Mouse (Mus musculus) kidney, postnatal 14 days (tissue): ENCODE data around the gene Clcn2.
"Not testable (repeated sequence)": the region's sequence is repeated elsewhere in the genome, so short reads cannot be mapped to it uniquely, and the experiment has no call there.

ENCODE experiments used
- DNase-seq: peaks from one replicate; pipeline ENCODE4 v3.0.0; 2022; ENCODE audit warnings: mixed read lengths

Gene Clcn2

DNA sequence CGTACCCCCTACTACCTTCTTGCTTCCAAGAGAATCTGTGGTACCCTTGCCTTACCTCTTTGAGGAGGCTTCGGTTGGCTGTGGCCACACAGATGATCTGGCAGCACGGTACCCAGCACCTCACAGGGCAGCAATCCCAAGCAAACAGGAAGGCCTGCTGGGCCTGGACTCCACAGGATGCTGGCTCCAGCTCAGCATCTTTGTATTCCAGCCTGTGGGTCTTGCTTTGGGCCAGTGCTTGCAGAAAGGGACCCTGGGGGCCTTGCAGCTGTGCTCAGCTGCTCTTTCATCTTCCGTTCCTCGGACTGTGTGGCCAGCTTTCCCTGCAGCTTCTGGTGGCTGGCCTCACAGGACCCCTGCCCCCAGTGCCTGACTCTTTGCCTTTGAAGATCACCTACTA, 17.5 kb downstream of the Clcn2 start:
- no peak for DNase-seq

DNA sequence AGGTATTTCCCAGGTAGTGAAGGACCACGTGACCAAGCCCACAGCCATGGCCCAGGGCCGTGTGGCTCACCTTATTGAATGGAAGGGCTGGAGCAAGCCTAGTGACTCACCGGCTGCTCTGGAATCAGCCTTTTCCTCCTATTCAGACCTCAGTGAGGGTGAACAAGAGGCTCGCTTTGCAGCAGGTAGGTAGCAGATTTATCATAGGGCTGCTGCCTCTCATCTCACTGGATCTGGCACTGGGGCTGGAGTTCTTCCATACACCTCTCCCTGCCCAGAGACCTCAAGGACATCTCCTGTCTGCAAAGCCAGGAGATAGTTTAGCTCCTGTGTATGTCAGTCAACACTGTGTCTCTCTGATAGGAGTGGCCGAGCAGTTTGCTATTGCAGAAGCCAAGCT, 18.3 kb downstream of the Clcn2 start:
- no peak for DNase-seq

GRCm38 (mm10) chr16:20695622-20696323, 21.8 kb downstream of the Clcn2 start:
- DNase-seq: peak; percentile 93

- DNase-seq: peak; percentile 60
Measured at GRCm38 (mm10) chr16:20694781-20695180, 22.8 kb downstream of the Clcn2 start.

DNA sequence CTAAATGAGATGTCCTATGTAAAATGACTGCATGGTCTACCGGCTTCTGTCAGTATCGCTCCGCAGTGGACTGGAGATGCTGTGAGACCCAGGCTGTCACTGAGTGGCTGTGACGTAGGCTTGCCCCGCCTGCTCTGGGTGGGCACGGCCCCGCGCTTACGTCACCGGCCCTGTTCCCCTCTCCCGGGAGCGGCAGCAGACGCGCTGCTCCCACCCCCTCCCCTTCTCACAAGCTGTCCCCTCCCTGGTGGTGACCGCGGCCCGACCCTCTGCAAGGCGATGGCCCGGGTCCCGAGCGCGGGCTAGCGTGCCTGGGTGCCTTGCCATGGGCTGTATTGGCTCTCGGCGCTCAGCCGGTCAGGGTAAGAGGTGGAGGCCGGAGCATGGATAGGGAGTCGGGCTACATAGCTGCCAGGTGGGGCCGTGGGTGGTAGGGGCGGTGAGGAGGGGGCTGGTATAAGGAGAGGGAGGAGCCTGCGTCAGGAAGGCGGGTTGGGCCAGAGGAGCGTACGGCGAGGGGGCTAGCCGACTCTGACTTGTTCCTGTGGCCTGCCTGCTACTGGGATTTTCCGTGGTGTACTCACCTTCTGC, 24.3 kb downstream of the Clcn2 start, which contains the start of gene Fam131a:
Gene Fam131a (plus strand): TSS at position 131 of the 591 bp plus-strand sequence.
- DNase-seq: peak; percentile 94

DNA sequence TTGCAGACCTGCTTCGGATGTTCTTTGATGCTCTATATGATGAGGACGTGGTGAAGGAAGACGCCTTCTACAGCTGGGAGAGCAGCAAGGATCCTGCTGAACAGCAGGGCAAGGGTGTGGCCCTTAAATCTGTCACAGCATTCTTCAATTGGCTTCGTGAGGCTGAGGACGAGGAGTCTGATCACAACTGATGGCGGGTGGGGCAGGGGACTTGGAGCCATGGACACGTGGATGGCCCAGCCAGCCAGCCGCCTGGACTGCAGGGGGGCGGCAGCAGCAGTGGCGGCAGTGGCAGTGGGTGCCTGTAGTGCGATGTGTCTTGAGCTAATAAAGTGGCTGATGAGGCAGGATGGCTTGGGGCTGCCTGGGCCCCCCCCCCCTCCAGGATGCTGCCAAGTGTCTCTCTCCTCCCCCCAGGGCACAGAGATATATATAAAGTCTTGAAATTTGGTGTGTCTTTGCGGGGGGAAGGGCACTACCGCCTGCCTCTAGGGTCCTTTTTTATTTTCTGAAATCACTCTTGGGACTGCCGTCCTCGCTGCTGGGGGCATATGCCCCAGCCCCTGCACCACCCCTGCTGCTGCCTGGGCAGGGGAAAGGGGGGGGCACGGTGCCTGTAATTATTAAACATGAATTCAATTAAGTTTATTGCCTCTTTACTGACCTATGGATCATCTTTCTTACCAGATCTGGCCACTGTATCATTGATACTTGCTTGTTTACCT, 25.1 kb downstream of the Clcn2 start:
- no peak for DNase-seq

GRCm38 (mm10) chr16:20691617-20692016, 25.9 kb downstream of the Clcn2 start:
- DNase-seq: no peak

- DNase-seq: no peak
Measured at GRCm38 (mm10) chr16:20690774-20691173, 26.8 kb downstream of the Clcn2 start.

- peak; percentile 83 for DNase-seq
Measured at GRCm38 (mm10) chr16:20677974-20678675, 39.4 kb downstream of the Clcn2 start.

GRCm38 (mm10) chr16:20677380-20677779, 40.2 kb downstream of the Clcn2 start:
- no peak for DNase-seq

DNA sequence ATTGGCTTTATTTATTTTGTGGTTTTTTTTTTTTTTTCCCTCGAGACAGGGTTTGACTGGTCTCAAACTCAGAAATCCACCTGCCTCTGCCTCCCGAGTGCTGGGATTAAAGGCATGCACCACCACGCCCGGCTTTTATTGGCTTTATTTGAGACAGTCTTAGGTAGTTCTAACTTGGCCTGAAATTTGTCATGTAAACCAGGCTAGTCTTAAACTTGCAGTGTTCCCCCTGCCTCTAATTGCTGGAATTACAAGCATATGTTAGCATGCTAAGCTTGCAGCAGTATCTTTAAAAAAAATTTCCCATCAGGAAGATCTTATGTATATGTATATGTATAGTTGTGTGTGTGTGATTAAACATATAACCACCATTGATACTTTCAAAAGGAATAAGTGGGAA, 40.8 kb downstream of the Clcn2 start:
- DNase-seq: no peak

DNA sequence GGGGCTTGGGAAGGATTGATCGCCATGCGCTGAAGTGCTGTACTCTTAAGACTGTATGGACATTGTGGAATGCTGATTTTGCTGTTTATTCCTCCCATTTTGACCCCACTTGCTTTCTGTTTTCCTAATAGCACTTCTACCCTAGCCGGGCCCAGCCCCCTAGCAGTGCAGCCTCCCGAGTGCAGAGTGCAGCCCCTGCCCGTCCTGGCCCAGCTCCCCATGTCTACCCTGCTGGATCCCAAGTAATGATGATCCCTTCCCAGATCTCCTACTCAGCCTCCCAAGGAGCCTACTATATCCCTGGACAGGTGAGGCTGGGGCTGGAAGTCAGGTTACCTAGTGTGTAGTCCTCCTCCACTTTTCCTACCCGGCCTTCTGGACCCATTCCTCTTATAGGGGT, 42.3 kb downstream of the Clcn2 start:
- no peak for DNase-seq

- DNase-seq: peak; percentile 63
Measured at GRCm38 (mm10) chr16:20673706-20674303, 43.7 kb downstream of the Clcn2 start.

DNA sequence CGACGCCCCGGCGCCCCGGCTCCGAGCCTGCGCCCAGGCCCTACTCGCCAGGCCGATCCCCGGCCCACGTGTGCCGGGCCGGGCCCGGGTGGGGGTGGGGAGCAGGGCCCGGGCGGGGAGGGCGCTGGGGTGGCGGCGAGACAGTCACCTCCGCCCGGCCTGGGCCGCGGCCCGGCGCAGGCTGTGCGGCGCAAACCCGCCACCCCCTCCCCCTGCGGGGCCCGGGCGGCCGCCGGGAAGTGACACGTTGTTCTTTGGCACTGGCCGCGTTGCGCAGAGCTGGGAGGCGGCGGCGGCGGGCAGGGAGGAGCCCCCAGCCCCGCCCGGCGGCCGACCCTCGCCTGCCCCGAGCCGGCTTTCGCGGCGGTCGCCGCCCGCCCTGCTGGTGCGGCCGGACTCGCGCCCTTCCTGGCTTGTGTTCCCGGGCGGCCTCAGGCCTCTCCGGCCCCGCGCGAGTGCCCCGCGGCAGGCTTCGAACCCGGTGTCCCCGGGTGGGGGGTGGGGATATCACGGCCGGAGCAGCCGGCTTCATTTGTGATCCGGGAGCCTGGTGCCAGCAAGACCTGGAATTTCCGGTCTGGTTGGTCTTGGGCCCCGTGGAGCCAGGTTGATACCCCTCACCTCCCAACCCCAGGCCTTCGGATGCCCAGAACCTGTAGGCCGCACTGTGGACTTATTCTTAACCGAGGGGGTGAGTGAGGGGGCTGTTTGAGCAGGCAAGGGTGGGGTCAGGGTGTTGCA, 44.4 kb downstream of the Clcn2 start:
- peak; percentile 80 for DNase-seq

DNA sequence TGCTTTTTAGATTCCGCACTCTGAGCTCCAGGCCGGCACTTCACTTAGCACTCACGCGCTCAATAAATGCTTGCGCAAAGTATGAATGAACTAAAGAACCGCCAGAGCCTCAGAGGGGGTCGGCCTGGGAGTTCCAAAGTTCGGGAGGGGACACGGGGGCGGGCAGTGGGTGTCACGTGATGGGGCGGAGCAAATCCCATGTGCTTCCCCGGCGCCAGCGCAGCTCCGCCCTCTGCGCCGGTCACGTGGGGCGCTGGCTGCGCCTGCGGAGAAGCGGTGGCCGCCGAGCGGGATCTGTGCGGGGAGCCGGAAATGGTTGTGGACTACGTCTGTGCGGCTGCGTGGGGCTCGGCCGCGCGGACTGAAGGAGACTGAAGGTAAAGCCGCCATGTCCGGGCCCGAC, 45.0 kb downstream of the Clcn2 start:
- peak; percentile 98 for DNase-seq

GRCm38 (mm10) chr16:20671886-20672285, 45.7 kb downstream of the Clcn2 start:
- DNase-seq: no peak

- DNase-seq: no peak
Measured at GRCm38 (mm10) chr16:20670291-20670690, 47.3 kb downstream of the Clcn2 start.

DNA sequence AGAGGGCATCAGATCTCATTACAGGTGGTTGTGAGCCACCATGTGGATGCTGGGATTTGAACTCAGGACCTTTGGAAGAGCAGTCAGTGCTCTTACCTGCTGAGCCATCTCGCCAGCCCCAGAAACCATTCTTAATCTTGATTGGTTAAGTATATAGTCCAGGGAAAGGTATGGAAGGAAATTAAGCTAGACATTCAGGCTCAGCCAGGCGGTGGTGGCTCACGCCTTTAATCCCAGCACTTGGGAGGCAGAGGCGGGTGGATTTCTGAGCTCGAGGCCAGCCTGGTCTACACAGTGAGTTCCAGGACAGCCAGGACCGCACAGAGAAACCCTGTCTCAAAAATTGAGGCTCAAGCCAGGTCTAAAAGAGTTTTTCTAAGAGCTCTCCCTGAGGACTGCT, 49.5 kb downstream of the Clcn2 start, which contains the start of gene Eif4g1:
Gene Eif4g1 (plus strand): TSS at position 301 of the 400 bp plus-strand sequence.
- DNase-seq: not testable (repeated sequence)

DNA sequence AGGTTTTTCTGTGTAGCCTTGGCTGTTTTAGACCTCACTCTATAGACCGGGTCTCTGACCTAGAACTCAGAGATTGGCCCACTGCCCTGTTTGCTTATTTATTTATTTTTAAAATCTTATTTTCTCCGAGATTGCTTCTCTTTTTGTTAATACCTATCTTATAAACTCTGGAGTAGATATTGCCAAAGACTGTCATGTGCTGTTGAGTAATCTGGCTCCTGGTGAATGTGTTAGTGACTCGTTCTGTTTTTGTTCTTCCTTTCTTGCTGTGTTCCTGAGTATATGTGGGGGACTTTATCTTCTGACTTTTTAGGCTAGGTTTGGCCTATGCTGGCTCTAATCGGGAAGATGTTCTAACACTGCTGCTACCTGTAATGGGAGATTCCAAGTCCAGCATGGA, 59.9 kb downstream of the Clcn2 start:
- no peak for DNase-seq

DNA sequence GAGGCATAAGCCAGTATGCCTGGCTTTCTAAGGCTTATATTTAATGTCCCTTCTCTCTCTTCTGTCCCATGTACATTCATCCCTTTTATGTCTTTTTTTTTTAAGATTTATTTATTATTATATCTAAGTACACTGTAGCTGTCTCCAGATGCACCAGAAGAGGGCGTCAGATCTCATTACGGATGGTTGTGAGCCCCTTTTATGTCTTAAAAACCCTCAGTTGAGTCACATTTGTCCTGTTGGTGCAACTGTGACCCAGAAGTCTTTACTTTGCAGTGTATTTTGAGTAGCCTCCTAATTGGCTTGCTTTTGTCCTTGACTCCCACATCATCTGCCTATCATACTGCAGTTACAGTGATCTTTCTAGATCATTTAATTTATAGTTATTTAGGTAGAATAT, 64.2 kb downstream of the Clcn2 start:
- no peak for DNase-seq
